ENCODE assay signal across 8 mouse cellular contexts in genomic region chr17:47887381-47888154, GRCm38 (mm10). TPM values are rescaled to one million over a fixed set of nuclear protein-coding genes. Genes with fewer than 3 reads are reported as not detected.
DNase-seq lines count a peak whose midpoint lies in the region; ATAC-seq and TF ChIP-seq lines count a peak whose summit lies in the region.

No protein-coding gene starts in this region.

- 22% methylated on average over 13 of the region's 13 CpGs for WGBS in heart, embryonic 11.5 days (ENCODE audit: insufficient replicate concordance)
- WGBS in intestine, embryonic 14.5 days: 13% methylated on average over 13 of the region's 13 CpGs
- 32% methylated on average over 13 of the region's 13 CpGs for WGBS in midbrain, postnatal 0 days

- H3K4me1 ChIP-seq in heart, embryonic 11.5 days (ENCODE audit: control insufficient read depth, insufficient read depth, low read length): peaks cover 29% of the 10 kb centered on the region
- H3K4me1 ChIP-seq in intestine, embryonic 14.5 days (replicated peaks; ENCODE audit: control insufficient read depth, insufficient read depth, low read length): peaks cover 29% of the 10 kb centered on the region
- no peaks in the 10 kb centered on the region; the same call in 1 of the 2 replicates for H3K4me1 ChIP-seq in midbrain, postnatal 0 days (ENCODE audit: insufficient read depth, low read length)

- H3K9me3 ChIP-seq in heart, embryonic 11.5 days (replicated peaks; ENCODE audit: control insufficient read depth, low read length): no peaks in the 10 kb centered on the region
- no peaks in the 10 kb centered on the region for H3K9me3 ChIP-seq in intestine, embryonic 14.5 days (ENCODE audit: control insufficient read depth, low read length)
- H3K9me3 ChIP-seq in midbrain, postnatal 0 days (ENCODE audit: low read length): no peaks in the 10 kb centered on the region

- no peak overlapping the region for H3K4me3 ChIP-seq in heart, embryonic 11.5 days (ENCODE audit: low read depth, low read length)
- no peak overlapping the region for H3K4me3 ChIP-seq in intestine, embryonic 14.5 days (ENCODE audit: low read depth, low read length)
- H3K4me3 ChIP-seq in midbrain, postnatal 0 days (ENCODE audit: low read depth, low read length): no peak overlapping the region

- peak overlapping the region; percentile 44; the same call in 1 of the 2 replicates for H3K9ac ChIP-seq in heart, embryonic 11.5 days (ENCODE audit: low read depth, low read length)
- H3K9ac ChIP-seq in intestine, embryonic 14.5 days (ENCODE audit: low read length): peak overlapping the region; percentile 1; the same call in 1 of the 2 replicates
- 0 out of 2 replicates have a peak overlapping the region, but pooled peaks have one; percentile 8 for H3K9ac ChIP-seq in midbrain, postnatal 0 days (replicated peaks; ENCODE audit: low read length, poor library complexity, severe bottlenecking)

- DNase-seq in heart, adult 9 months (ENCODE audit: low spot score in 2 of 2): no peak
- peak; percentile 70 for DNase-seq in embryo, embryonic 10 days (ENCODE audit: low spot score)
- DNase-seq in intestine, embryonic 14.5 days (ENCODE audit: low spot score): no peak
- no peak for DNase-seq in midbrain, postnatal 0 days (ENCODE audit: low spot score)
- no peak for DNase-seq in right cerebral cortex, postnatal 36 days (ENCODE audit: low spot score in 2 of 2)
- DNase-seq in adrenal gland, adult 18-20 months (ENCODE audit: low spot score in 2 of 2): no peak
- DNase-seq in kidney, postnatal 25 days: no peak

- peaks cover 4% of the 10 kb centered on the region; the same call in 1 of the 2 replicates for H3K36me3 ChIP-seq in heart, embryonic 11.5 days (ENCODE audit: control insufficient read depth, insufficient read depth, low read length)
- peaks cover 45% of the 10 kb centered on the region for H3K36me3 ChIP-seq in intestine, embryonic 14.5 days (ENCODE audit: control insufficient read depth, insufficient read depth, low read length)
- no peaks in the 10 kb centered on the region for H3K36me3 ChIP-seq in midbrain, postnatal 0 days (ENCODE audit: insufficient read depth, low read length)

- H3K27ac ChIP-seq in heart, embryonic 11.5 days (ENCODE audit: low read depth, low read length): peak overlapping the region; percentile 73
- H3K27ac ChIP-seq in intestine, embryonic 14.5 days (ENCODE audit: low read depth): peak overlapping the region; percentile 75
- no peak overlapping the region for H3K27ac ChIP-seq in midbrain, postnatal 0 days (ENCODE audit: low read depth, low read length)

- peak; percentile 52; the same call in 1 of the 2 replicates for ATAC-seq in heart, embryonic 11.5 days (replicated peaks; ENCODE audit: insufficient number of reproducible peaks, low FRiP score, low TSS enrichment)
- peak; percentile 61 for ATAC-seq in intestine, embryonic 14.5 days (replicated peaks; ENCODE audit: low FRiP score, low TSS enrichment, low read depth)
- peak; percentile 35; the same call in 1 of the 2 replicates for ATAC-seq in midbrain, postnatal 0 days (ENCODE audit: low FRiP score)

- no peaks in the 10 kb centered on the region for H3K27me3 ChIP-seq in heart, embryonic 11.5 days (ENCODE audit: control insufficient read depth, insufficient read depth, low read length)
- no peaks in the 10 kb centered on the region for H3K27me3 ChIP-seq in intestine, embryonic 14.5 days (replicated peaks; ENCODE audit: control insufficient read depth, insufficient read depth, low read length)
- H3K27me3 ChIP-seq in midbrain, postnatal 0 days (ENCODE audit: insufficient read depth, low read length): no peaks in the 10 kb centered on the region

- peak overlapping the region; percentile 23 for H3K4me2 ChIP-seq in heart, embryonic 11.5 days
- H3K4me2 ChIP-seq in intestine, embryonic 14.5 days (ENCODE audit: low read length): peak overlapping the region; percentile 27
- no peak overlapping the region for H3K4me2 ChIP-seq in midbrain, postnatal 0 days (ENCODE audit: low read depth, low read length, poor library complexity, severe bottlenecking)

- no peak for TF ChIP-seq CTCF in midbrain, postnatal 0 days (IDR thresholded peaks at IDR 0.05)

RNA-seq across cellular contexts. Expression of gene Foxp4, which starts 36.9 kb away (rescaled TPM):
- polyA plus RNA-seq in heart, embryonic 11.5 days (2014; fragmentation: Nextera tagmentation; extraction: Ambion mirVana): 15.6 and 21.1 TPM in 2 replicates
- polyA plus RNA-seq in intestine, embryonic 14.5 days (2014; fragmentation: Nextera tagmentation; extraction: Ambion mirVana): 30.3 and 32.4 TPM in 2 replicates
- 129 and 200 TPM in 2 replicates for total RNA-seq in midbrain, postnatal 0 days (2014; rRNA removed)
- polyA plus RNA-seq in midbrain, postnatal 0 days (2015; fragmentation: Nextera tagmentation; extraction: Ambion mirVana): 50.8 and 55.4 TPM in 2 replicates
- total RNA-seq in adrenal gland, adult 18-20 months (2021): 10 to 100 TPM; 20.0 to 26.1 TPM

RNA-seq across cellular contexts. Expression of gene Mdfi, which starts 53.1 kb away (rescaled TPM):
- 28.2 and 34.6 TPM in 2 replicates for polyA plus RNA-seq in heart, embryonic 11.5 days (2014; fragmentation: Nextera tagmentation; extraction: Ambion mirVana)
- 31.7 and 34.1 TPM in 2 replicates for polyA plus RNA-seq in intestine, embryonic 14.5 days (2014; fragmentation: Nextera tagmentation; extraction: Ambion mirVana)
- total RNA-seq in midbrain, postnatal 0 days (2014; rRNA removed): 19.2 and 21.4 TPM in 2 replicates
- polyA plus RNA-seq in midbrain, postnatal 0 days (2015; fragmentation: Nextera tagmentation; extraction: Ambion mirVana): 1.3 and 1.6 TPM in 2 replicates
- total RNA-seq in adrenal gland, adult 18-20 months (2021): 1 to 10 TPM in 1 of 2 experiments, under 1 TPM in 1; 0.42 to 1.2 TPM

Comparison
In these comparisons a context has a peak if more than half of its experiments do, and no peak if none do; other contexts are left out.
1. RNA of gene Mdfi, which starts 53.1 kb away (polyA plus RNA-seq): 28.2 to 34.6 TPM in heart, embryonic 11.5 days and 31.7 to 34.1 TPM in intestine, embryonic 14.5 days; 1.3 to 1.6 TPM in midbrain, postnatal 0 days; every median in the first group is over 10 times any median in the second.
2. Peak in every context shown above with its lines, with median percentiles within 50 percentile points of each other: ATAC-seq and H3K9ac ChIP-seq.